ENCODE assay signal across 8 mouse cellular contexts in genomic region chr5:125128939-125129385, GRCm38 (mm10). TPM values are rescaled to one million over a fixed set of nuclear protein-coding genes. Genes with fewer than 3 reads are reported as not detected.
DNase-seq lines count a peak whose midpoint lies in the region; ATAC-seq and TF ChIP-seq lines count a peak whose summit lies in the region.

No protein-coding gene starts in this region.

- intact Hi-C loops in heart, adult 2 months (cut with DNase I) = no loop called here

- H3K79me2 ChIP-seq in heart, adult 2 months (replicated peaks; ENCODE audit: control insufficient read depth, insufficient read depth, low read length) = peaks cover 11% of the 10 kb centered on the region

- TF ChIP-seq POLR2A in heart, adult 2 months (IDR thresholded peaks at IDR 0.05; ENCODE audit: insufficient read depth, low read depth, low read length) = no peak
- no peak for TF ChIP-seq POLR2A in lung, adult 2 months (IDR thresholded peaks at IDR 0.05; ENCODE audit: borderline replicate concordance, extremely low read depth, low read depth, low read length)

- no peak overlapping the region for H3K9ac ChIP-seq in heart, adult 2 months (ENCODE audit: low read depth, low read length)
- H3K9ac ChIP-seq in forebrain, postnatal 0 days = no peak overlapping the region
- no peak overlapping the region for H3K9ac ChIP-seq in neural tube, embryonic 14.5 days (replicated peaks; ENCODE audit: low read depth, low read length)

- TF ChIP-seq CTCF in heart, adult 2 months (IDR thresholded peaks at IDR 0.05) = no peak
- no peak for TF ChIP-seq CTCF in forebrain, postnatal 0 days (IDR thresholded peaks at IDR 0.05; ENCODE audit: low read depth)
- no peak for TF ChIP-seq CTCF in lung, adult 2 months (IDR thresholded peaks at IDR 0.05; ENCODE audit: insufficient read depth, low read length)

- no peak for ATAC-seq in megakaryocyte, adult 5-6 weeks (ENCODE audit: poor library complexity, severe bottlenecking)
- ATAC-seq in forebrain, postnatal 0 days = peak; percentile 68
- no peak for ATAC-seq in neural tube, embryonic 14.5 days (ENCODE audit: low read depth)

- no peaks in the 10 kb centered on the region for H3K27me3 ChIP-seq in heart, embryonic 10.5 days (ENCODE audit: insufficient read depth, poor library complexity, severe bottlenecking)
- H3K27me3 ChIP-seq in heart, adult 2 months (ENCODE audit: control insufficient read depth, insufficient read depth, low read length) = no peaks in the 10 kb centered on the region
- peaks cover 6% of the 10 kb centered on the region for H3K27me3 ChIP-seq in megakaryocyte, embryonic 14.5 days (replicated peaks)
- no peaks in the 10 kb centered on the region for H3K27me3 ChIP-seq in forebrain, postnatal 0 days (ENCODE audit: insufficient read depth, low read length)
- H3K27me3 ChIP-seq in neural tube, embryonic 14.5 days (ENCODE audit: control insufficient read depth, insufficient read depth, low read length) = no peaks in the 10 kb centered on the region

- 77% methylated on average over 14 of the region's 14 CpGs for WGBS in heart, embryonic 10.5 days
- 72% methylated on average over 14 of the region's 14 CpGs for WGBS in heart, adult 2 months
- 55% methylated on average over 14 of the region's 14 CpGs for WGBS in forebrain, postnatal 0 days
- WGBS in neural tube, embryonic 14.5 days = 43% methylated on average over 14 of the region's 14 CpGs
- 55% methylated on average over 14 of the region's 14 CpGs for WGBS in lung, adult 2 months

- no peak overlapping the region for H3K4me2 ChIP-seq in forebrain, postnatal 0 days (ENCODE audit: low read depth)
- H3K4me2 ChIP-seq in neural tube, embryonic 14.5 days (ENCODE audit: low read depth, low read length) = no peak overlapping the region

- DNase-seq in heart, embryonic 10.5 days (ENCODE audit: low spot score) = no peak
- DNase-seq in heart, adult 2 months = no peak
- peak; percentile 69 for DNase-seq in forebrain, postnatal 0 days
- no peak for DNase-seq in urinary bladder, adult 18-20 months (ENCODE audit: low spot score in 2 of 2)
- no peak for DNase-seq in lung, adult 2 months

- TF ChIP-seq EP300 in heart, adult 2 months (IDR thresholded peaks at IDR 0.05; ENCODE audit: insufficient read depth, low read depth, low read length) = no peak

- no peaks in the 10 kb centered on the region for H3K9me3 ChIP-seq in heart, embryonic 10.5 days
- no peaks in the 10 kb centered on the region for H3K9me3 ChIP-seq in megakaryocyte, embryonic 14.5 days
- no peaks in the 10 kb centered on the region for H3K9me3 ChIP-seq in forebrain, postnatal 0 days (ENCODE audit: low read length)
- H3K9me3 ChIP-seq in neural tube, embryonic 14.5 days (ENCODE audit: control insufficient read depth, low read length) = no peaks in the 10 kb centered on the region

- peaks cover 92% of the 10 kb centered on the region for H3K4me1 ChIP-seq in heart, embryonic 10.5 days
- peaks cover 40% of the 10 kb centered on the region for H3K4me1 ChIP-seq in heart, adult 2 months (ENCODE audit: control insufficient read depth, insufficient read depth, low read length)
- peaks cover 87% of the 10 kb centered on the region for H3K4me1 ChIP-seq in megakaryocyte, embryonic 14.5 days
- peaks cover 23% of the 10 kb centered on the region for H3K4me1 ChIP-seq in forebrain, postnatal 0 days (ENCODE audit: insufficient read depth)
- H3K4me1 ChIP-seq in neural tube, embryonic 14.5 days (ENCODE audit: control insufficient read depth, insufficient read depth, low read length) = peaks cover 61% of the 10 kb centered on the region
- H3K4me1 ChIP-seq in lung, adult 2 months (ENCODE audit: control insufficient read depth, insufficient read depth, low read length) = peaks cover 35% of the 10 kb centered on the region

- peak overlapping the region; percentile 11 for H3K27ac ChIP-seq in heart, embryonic 10.5 days
- no peak overlapping the region; the same call in 1 of the 2 replicates for H3K27ac ChIP-seq in heart, adult 2 months
- peak overlapping the region; percentile 69 for H3K27ac ChIP-seq in forebrain, postnatal 0 days (ENCODE audit: low read depth, low read length)
- peak overlapping the region; percentile 60 for H3K27ac ChIP-seq in neural tube, embryonic 14.5 days (ENCODE audit: low read depth, low read length)

- no peak overlapping the region for H3K4me3 ChIP-seq in heart, embryonic 10.5 days
- H3K4me3 ChIP-seq in heart, adult 2 months = no peak overlapping the region
- H3K4me3 ChIP-seq in megakaryocyte, embryonic 14.5 days (replicated peaks) = peak overlapping the region; percentile 80
- no peak overlapping the region for H3K4me3 ChIP-seq in forebrain, postnatal 0 days (ENCODE audit: low read depth, low read length)
- H3K4me3 ChIP-seq in neural tube, embryonic 14.5 days (ENCODE audit: low read depth, low read length) = no peak overlapping the region
- H3K4me3 ChIP-seq in lung, adult 2 months (replicated peaks; ENCODE audit: extremely low read depth, low read depth, low read length) = no peak overlapping the region

- H3K36me3 ChIP-seq in heart, embryonic 10.5 days = peaks cover 14% of the 10 kb centered on the region
- no peaks in the 10 kb centered on the region for H3K36me3 ChIP-seq in heart, adult 2 months (ENCODE audit: control insufficient read depth, insufficient read depth, low read length)
- peaks cover 14% of the 10 kb centered on the region for H3K36me3 ChIP-seq in megakaryocyte, embryonic 14.5 days (replicated peaks; ENCODE audit: low read length)
- H3K36me3 ChIP-seq in forebrain, postnatal 0 days (ENCODE audit: insufficient read depth) = 0 out of 2 replicates have a peak, but pooled peaks cover 5% of the 10 kb centered on the region
- H3K36me3 ChIP-seq in neural tube, embryonic 14.5 days (ENCODE audit: control insufficient read depth, insufficient read depth, low read length) = no peaks in the 10 kb centered on the region

RNA-seq across cellular contexts. Expression of gene Ncor2, which starts 50.1 kb away (rescaled TPM):
- polyA plus RNA-seq in heart, embryonic 10.5 days (2016; fragmentation: Nextera tagmentation; extraction: Ambion mirVana) = 17.8 and 23.3 TPM in 2 replicates
- 10 to 100 TPM; 73.5 to 77.5 TPM for total RNA-seq in heart, adult 2 months (2021)
- 27.9 and 39.1 TPM in 2 replicates for polyA plus RNA-seq in heart, adult 2 months (2012; rRNA removed)
- polyA plus RNA-seq in megakaryocyte, embryonic 14.5 days (2012; ENCODE audit: insufficient read depth, low replicate concordance) = 103 and 109 TPM in 2 replicates
- total RNA-seq in megakaryocyte, adult 5-6 weeks (2015) = 87.7 and 107 TPM in 2 replicates
- total RNA-seq in megakaryocyte, adult 5-6 weeks (2017) = 15.0 and 21.5 TPM in 2 replicates
- total RNA-seq in forebrain, postnatal 0 days (2014; rRNA removed) = 12.7 and 13.4 TPM in 2 replicates
- 11.6 and 16.8 TPM in 2 replicates for polyA plus RNA-seq in forebrain, postnatal 0 days (2015; fragmentation: Nextera tagmentation; extraction: Ambion mirVana)
- 29.1 and 32.8 TPM in 2 replicates for polyA plus RNA-seq in neural tube, embryonic 14.5 days (2014; fragmentation: Nextera tagmentation; extraction: Ambion mirVana)
- 65.5 and 78.9 TPM in 2 replicates for polyA plus RNA-seq in lung, adult 2 months (2012; rRNA removed)
